Mouse (Mus musculus) ES-Bruce4 (cell line): ENCODE results near the gene Kcnmb1. TPM values are rescaled to one million over a fixed set of nuclear protein-coding genes. Genes with fewer than 3 reads are reported as not detected.

Experiments used
- H3K27ac ChIP-seq: 2 replicates; pipeline ENCODE4 v1.5.1; 2012; ENCODE audit warnings: low read length, inconsistent platforms; ENCODE audit not compliant: insufficient read depth
- H3K27me3 ChIP-seq: 2 replicates; pipeline ENCODE4 v1.6.1; 2012; ENCODE audit warnings: mild to moderate bottlenecking, low read length, inconsistent platforms; ENCODE audit not compliant: control insufficient read depth, poor library complexity, insufficient read depth, severe bottlenecking
- H3K36me3 ChIP-seq: 2 replicates; pipeline ENCODE4 v1.6.1; 2012; ENCODE audit warnings: inconsistent platforms, mild to moderate bottlenecking, low read length, moderate library complexity; ENCODE audit not compliant: control insufficient read depth, poor library complexity, insufficient read depth, severe bottlenecking
- H3K4me1 ChIP-seq: one replicate; pipeline ENCODE4 v1.8.1; 2011; ENCODE audit warnings: low read length; ENCODE audit not compliant: control insufficient read depth, insufficient read depth
- H3K4me3 ChIP-seq: 2 replicates; pipeline ENCODE4 v1.5.1; 2011; ENCODE audit warnings: low read depth, mild to moderate bottlenecking, low read length
- H3K9ac ChIP-seq: 2 replicates; pipeline ENCODE4 v1.6.1; 2012; ENCODE audit warnings: low read depth, mild to moderate bottlenecking, inconsistent platforms; ENCODE audit not compliant: poor library complexity, severe bottlenecking
- H3K9me3 ChIP-seq: replicated peaks from 2 replicates; pipeline ENCODE4 v1.6.1; 2012; ENCODE audit warnings: mild to moderate bottlenecking, low read length, inconsistent platforms; ENCODE audit not compliant: control insufficient read depth, poor library complexity, insufficient read depth, severe bottlenecking
- CTCF ChIP-seq: IDR thresholded peaks from one replicate; pipeline ENCODE4 v1.8.1; 2011; ENCODE audit warnings: low read depth, low read length
- EP300 ChIP-seq: IDR thresholded peaks from 2 replicates; pipeline ENCODE4 v1.6.1; 2011; ENCODE audit warnings: low read depth, low read length; ENCODE audit not compliant: insufficient read depth
- POLR2A ChIP-seq: IDR thresholded peaks from one replicate; pipeline ENCODE4 v1.8.1; 2011; ENCODE audit warnings: low read length; ENCODE audit not compliant: insufficient read depth
- polyA plus RNA-seq: library from polyadenylated mRNA; stranded (reverse); fragments of >200 nt; gene quantifications from 2 replicates; pipeline ENCODE4 v1.2.4, GENCODE M21; 2011; ENCODE audit warnings: low read depth; ENCODE audit not compliant: missing spikeins, insufficient read depth, insufficient read length

The Kcnmb1 gene
- polyA plus RNA-seq, 1 experiment, result not detected

DNA sequence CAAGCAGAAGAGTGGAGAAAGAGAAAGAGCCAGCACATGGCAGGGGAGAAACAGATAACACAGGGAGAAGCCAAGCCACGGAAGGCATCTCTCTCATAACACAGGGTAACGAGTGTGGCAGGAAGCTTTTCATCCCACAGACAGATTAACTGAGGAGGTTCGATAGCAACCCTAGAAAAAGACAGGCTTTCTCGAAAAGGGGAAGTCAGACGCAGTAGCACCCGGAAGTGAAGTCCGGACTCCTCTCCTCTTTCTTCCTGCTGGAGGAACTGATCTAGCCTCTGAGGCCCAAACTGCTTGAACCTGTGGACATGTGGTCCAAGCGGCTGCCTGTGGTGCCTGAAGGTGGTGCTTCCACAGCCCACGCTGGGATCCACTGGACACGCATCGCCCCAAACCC lies 45.4 kb downstream of the Kcnmb1 start:
- Histone ChIP-seq H3K36me3 (no peaks in the 10 kb centered on the region), H3K27me3 (no peaks in the 10 kb centered on the region), H3K4me1 (no peaks in the 10 kb centered on the region), H3K9ac (no peak overlapping the region), H3K9me3 (no peaks in the 10 kb centered on the region), H3K27ac (no peak overlapping the region), H3K4me3 (no peak overlapping the region)
- TF ChIP-seq CTCF, result no peak

GRCm38 (mm10) chr11:34008702-34009101 lies 45.9 kb downstream of the Kcnmb1 start:
- Histone ChIP-seq H3K36me3 (no peaks in the 10 kb centered on the region), H3K27me3 (no peaks in the 10 kb centered on the region), H3K4me3 (no peak overlapping the region), H3K4me1 (no peaks in the 10 kb centered on the region), H3K9me3 (no peaks in the 10 kb centered on the region), H3K9ac (no peak overlapping the region), H3K27ac (no peak overlapping the region)
- TF ChIP-seq CTCF (peak; percentile 45), POLR2A (no peak), EP300 (no peak)

GRCm38 (mm10) chr11:34009316-34010087 lies 46.7 kb downstream of the Kcnmb1 start:
- H3K9me3 ChIP-seq, result no peaks in the 10 kb centered on the region
- no peaks in the 10 kb centered on the region for H3K36me3 ChIP-seq
- no peak overlapping the region for H3K27ac ChIP-seq
- H3K4me3 ChIP-seq, result no peak overlapping the region
- no peaks in the 10 kb centered on the region for H3K27me3 ChIP-seq
- H3K4me1 ChIP-seq, result no peaks in the 10 kb centered on the region
- H3K9ac ChIP-seq, result no peak overlapping the region
- TF ChIP-seq POLR2A (no peak), CTCF (no peak), EP300 (no peak)

DNA sequence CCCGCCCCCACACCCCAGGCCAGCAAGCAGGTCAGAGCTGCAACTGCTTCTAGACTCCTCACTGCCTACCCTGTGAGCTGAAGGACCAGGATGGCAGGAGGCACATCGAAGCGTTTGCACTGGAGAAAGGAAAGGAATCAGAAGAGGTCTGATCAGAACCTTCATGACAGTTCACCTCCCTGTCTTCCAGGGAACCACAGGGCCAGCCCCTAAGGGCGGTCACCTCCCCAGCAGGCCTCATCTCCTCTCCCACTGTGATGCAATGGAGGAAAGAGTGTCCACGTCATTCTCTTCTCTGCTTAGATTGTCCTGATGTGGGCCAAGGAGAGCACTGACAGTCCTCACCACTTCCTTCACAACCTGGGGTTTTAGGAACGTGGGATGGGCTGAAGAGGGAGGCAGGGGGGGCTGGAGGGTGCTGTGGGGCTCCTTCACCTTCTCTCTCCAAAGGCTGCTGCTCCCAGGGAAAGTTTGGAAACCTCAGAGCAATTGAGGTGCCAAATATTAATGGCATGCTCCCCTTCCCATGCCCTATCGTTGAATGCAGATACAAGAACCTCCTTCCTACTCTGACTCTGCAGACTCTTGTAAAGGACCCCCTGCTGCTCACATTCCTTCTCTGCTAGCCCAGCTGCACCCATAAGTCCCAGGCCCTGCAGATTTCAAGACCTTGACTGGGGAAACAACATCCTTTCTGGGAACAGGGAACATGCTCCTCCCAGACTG lies 47.5 kb downstream of the Kcnmb1 start:
- no peaks in the 10 kb centered on the region for H3K4me1 ChIP-seq
- H3K36me3 ChIP-seq, result no peaks in the 10 kb centered on the region
- no peak overlapping the region for H3K27ac ChIP-seq
- no peak overlapping the region for H3K9ac ChIP-seq
- TF ChIP-seq CTCF, result no peak
- no peak for TF ChIP-seq EP300
- no peak for TF ChIP-seq POLR2A
- H3K9me3 ChIP-seq, result no peaks in the 10 kb centered on the region
- no peak overlapping the region for H3K4me3 ChIP-seq
- no peaks in the 10 kb centered on the region for H3K27me3 ChIP-seq

- no peak overlapping the region for H3K4me3 ChIP-seq
- no peak overlapping the region for H3K27ac ChIP-seq
- H3K27me3 ChIP-seq, result no peaks in the 10 kb centered on the region
- H3K36me3 ChIP-seq, result no peaks in the 10 kb centered on the region
- H3K9me3 ChIP-seq, result no peaks in the 10 kb centered on the region
- no peaks in the 10 kb centered on the region for H3K4me1 ChIP-seq
- TF ChIP-seq POLR2A, result no peak
- no peak for TF ChIP-seq CTCF
- TF ChIP-seq EP300, result no peak
- H3K9ac ChIP-seq, result no peak overlapping the region
Observed at GRCm38 (mm10) chr11:34010859-34011172, 48.0 kb downstream of the Kcnmb1 start.

- H3K27ac ChIP-seq, result no peak overlapping the region
- H3K27me3 ChIP-seq, result no peaks in the 10 kb centered on the region
- no peak overlapping the region for H3K4me3 ChIP-seq
- no peak overlapping the region for H3K9ac ChIP-seq
- TF ChIP-seq EP300, result no peak
- TF ChIP-seq POLR2A, result no peak
- no peak for TF ChIP-seq CTCF
- no peaks in the 10 kb centered on the region for H3K9me3 ChIP-seq
- no peaks in the 10 kb centered on the region for H3K36me3 ChIP-seq
- H3K4me1 ChIP-seq, result no peaks in the 10 kb centered on the region
Observed at GRCm38 (mm10) chr11:34012007-34012652, 49.3 kb downstream of the Kcnmb1 start.

Other genes starting within 250 kb of the Kcnmb1 start
- gene Kcnip1, start 30.1 kb downstream of the Kcnmb1 start, polyA plus RNA-seq, result not detected in 2 replicates
- not detected in 2 replicates for gene Lcp2, start 83.9 kb downstream of the Kcnmb1 start, polyA plus RNA-seq
- gene 4930469K13Rik, start 135.5 kb downstream of the Kcnmb1 start, polyA plus RNA-seq, result not detected in 2 replicates
- gene Foxi1, start 245.1 kb downstream of the Kcnmb1 start, polyA plus RNA-seq, result not detected in 2 replicates